Mouse (Mus musculus): ENCODE results near the gene Mical3.

DNA sequence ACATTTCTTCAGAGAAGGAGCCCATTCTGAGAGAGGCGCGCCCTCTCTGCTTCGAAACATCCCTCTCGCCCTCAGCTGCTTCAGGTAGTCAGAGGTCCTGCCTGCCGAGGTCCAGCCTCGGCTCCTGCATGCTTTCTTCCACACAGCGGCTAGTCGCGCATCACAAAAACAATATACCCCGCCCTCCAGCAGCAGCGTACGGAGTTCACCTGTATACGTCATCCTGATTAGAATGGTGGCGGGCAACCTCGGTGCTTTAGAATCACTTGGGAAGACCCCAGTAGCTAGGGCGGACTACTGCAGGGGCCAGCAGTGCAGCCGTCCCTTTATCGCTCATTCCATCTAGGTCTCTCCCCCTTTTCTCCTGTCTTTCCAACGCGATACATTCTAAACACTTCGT is 1.3 kb downstream of the Mical3 start:
- TF ChIP-seq ZC3H11A (IDR thresholded peaks at IDR 0.05; ENCODE audit: borderline replicate concordance, low read depth, low read length) (no peak), HCFC1 (IDR thresholded peaks at IDR 0.05; ENCODE audit: borderline replicate concordance, insufficient read depth, low read length) (no peak), ZNF384 (IDR thresholded peaks at IDR 0.05; ENCODE audit: low read depth, low read length) (no peak)

Data from ES-E14 (cell line).